In the genomic region with DNA sequence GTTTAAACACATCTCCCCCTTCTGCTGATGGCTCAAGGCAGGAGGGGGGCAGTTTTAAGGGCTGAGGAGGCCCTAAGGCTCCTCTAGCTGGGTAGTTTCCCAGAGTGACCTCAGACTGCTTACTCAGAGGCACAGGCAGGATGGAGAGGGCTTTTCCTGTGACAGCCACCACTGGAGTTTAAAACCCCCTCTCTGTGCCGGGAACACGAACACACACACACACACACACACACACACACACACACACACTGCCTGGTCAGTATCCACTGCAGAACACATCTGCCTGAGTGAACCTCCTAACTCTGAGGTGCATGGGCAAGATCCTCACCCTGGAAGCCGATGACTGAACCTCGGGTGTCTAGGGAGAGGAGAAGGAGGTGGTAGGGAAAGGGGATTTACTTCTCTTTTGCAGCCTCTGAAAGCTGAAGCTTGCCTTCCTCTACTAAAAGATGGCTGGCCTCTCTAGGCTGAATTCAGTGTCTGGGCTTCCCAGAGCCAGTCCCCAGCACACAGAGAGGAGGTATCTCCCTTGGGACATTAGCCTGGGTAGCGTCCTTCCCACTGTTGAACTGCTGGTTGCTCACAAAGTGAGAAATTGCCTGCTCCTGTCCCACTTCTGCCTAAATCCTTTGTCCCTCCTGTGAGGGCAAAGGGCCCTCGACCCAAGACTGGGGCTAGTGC, we compare ENCODE assay signal across 8 mouse cellular contexts.
DNase-seq lines count a peak whose midpoint lies in the region; ATAC-seq and TF ChIP-seq lines count a peak whose summit lies in the region.
"Had no signal": no experiment of that assay in that cellular context is flagged by ENCODE, and none has a peak within 500 bp of the region (broad histone marks: within the 10 kb centered on the region; RNA-seq: fewer than 3 reads in every experiment).

No protein-coding gene starts in this region.

- no peak for TF ChIP-seq CTCF in hindbrain, postnatal 0 days (IDR thresholded peaks at IDR 0.05; ENCODE audit: low read depth)

- no peak for ATAC-seq in lung, embryonic 15.5 days (ENCODE audit: borderline replicate concordance, extremely low read depth, low FRiP score, low TSS enrichment)
- no peak for ATAC-seq in embryonic facial prominence, embryonic 12.5 days (ENCODE audit: insufficient number of reproducible peaks, insufficient read depth, low FRiP score, low TSS enrichment)
- peak; percentile 47 for ATAC-seq in hindbrain, postnatal 0 days
- ATAC-seq in neural tube, embryonic 15.5 days (ENCODE audit: low FRiP score): peak; percentile 42; the same call in 1 of the 2 replicates
- no peak for ATAC-seq in CD4-positive, CD25-positive, alpha-beta regulatory T cell, adult 4 months

- H3K27me3 ChIP-seq in lung, embryonic 15.5 days: peaks cover 45% of the 10 kb centered on the region
- peaks cover 40% of the 10 kb centered on the region for H3K27me3 ChIP-seq in embryonic facial prominence, embryonic 12.5 days
- H3K27me3 ChIP-seq in hindbrain, postnatal 0 days (ENCODE audit: insufficient read depth, low read length): no peaks in the 10 kb centered on the region
- peaks cover 11% of the 10 kb centered on the region; the same call in 1 of the 2 replicates for H3K27me3 ChIP-seq in neural tube, embryonic 15.5 days (replicated peaks)

- H3K9me3 ChIP-seq in lung, embryonic 15.5 days: no peaks in the 10 kb centered on the region
- no peaks in the 10 kb centered on the region for H3K9me3 ChIP-seq in embryonic facial prominence, embryonic 12.5 days
- H3K9me3 ChIP-seq in hindbrain, postnatal 0 days (ENCODE audit: low read length): no peaks in the 10 kb centered on the region
- H3K9me3 ChIP-seq in neural tube, embryonic 15.5 days (replicated peaks): no peaks in the 10 kb centered on the region

- no peak overlapping the region for H3K9ac ChIP-seq in lung, embryonic 15.5 days
- no peak overlapping the region for H3K9ac ChIP-seq in embryonic facial prominence, embryonic 12.5 days
- H3K9ac ChIP-seq in hindbrain, postnatal 0 days (replicated peaks; ENCODE audit: low read length): peak overlapping the region; percentile 82
- peak overlapping the region; percentile 69 for H3K9ac ChIP-seq in neural tube, embryonic 15.5 days (replicated peaks)

- WGBS in lung, embryonic 15.5 days: 33% methylated on average over 6 of the region's 6 CpGs
- 38% methylated on average over 6 of the region's 6 CpGs for WGBS in embryonic facial prominence, embryonic 12.5 days
- 17% methylated on average over 6 of the region's 6 CpGs for WGBS in hindbrain, postnatal 0 days
- WGBS in neural tube, embryonic 15.5 days: 27% methylated on average over 6 of the region's 6 CpGs

- H3K4me3 ChIP-seq in lung, embryonic 15.5 days: peak overlapping the region; percentile 32
- H3K4me3 ChIP-seq in embryonic facial prominence, embryonic 12.5 days: peak overlapping the region; percentile 33
- H3K4me3 ChIP-seq in hindbrain, postnatal 0 days (ENCODE audit: low read length): peak overlapping the region; percentile 53
- H3K4me3 ChIP-seq in neural tube, embryonic 15.5 days (replicated peaks): peak overlapping the region; percentile 53

- no peak for DNase-seq in lung, postnatal 4 days
- peak; percentile 26 for DNase-seq in hindbrain, postnatal 0 days (ENCODE audit: low spot score)
- no peak for DNase-seq in yolk sac, embryonic 10.5 days (ENCODE audit: low spot score)
- DNase-seq: adrenal gland, adult 8-10 months had no signal

- H3K4me1 ChIP-seq in lung, embryonic 15.5 days: peaks cover 10% of the 10 kb centered on the region; the same call in 1 of the 2 replicates
- peaks cover 9% of the 10 kb centered on the region; the same call in 1 of the 2 replicates for H3K4me1 ChIP-seq in embryonic facial prominence, embryonic 12.5 days
- H3K4me1 ChIP-seq in hindbrain, postnatal 0 days (ENCODE audit: insufficient read depth, low read length): peaks cover 4% of the 10 kb centered on the region; the same call in 1 of the 2 replicates
- peaks cover 19% of the 10 kb centered on the region for H3K4me1 ChIP-seq in neural tube, embryonic 15.5 days

- peak overlapping the region; percentile 57 for H3K4me2 ChIP-seq in lung, embryonic 15.5 days
- H3K4me2 ChIP-seq in embryonic facial prominence, embryonic 12.5 days (replicated peaks): peak overlapping the region; percentile 59
- peak overlapping the region; percentile 83 for H3K4me2 ChIP-seq in hindbrain, postnatal 0 days (ENCODE audit: low read depth, low read length)
- peak overlapping the region; percentile 87 for H3K4me2 ChIP-seq in neural tube, embryonic 15.5 days

- no peak overlapping the region for H3K27ac ChIP-seq in lung, embryonic 15.5 days
- H3K27ac ChIP-seq in embryonic facial prominence, embryonic 12.5 days: no peak overlapping the region
- H3K27ac ChIP-seq in hindbrain, postnatal 0 days: peak overlapping the region; percentile 87
- peak overlapping the region; percentile 77 for H3K27ac ChIP-seq in neural tube, embryonic 15.5 days (replicated peaks)

- no peaks in the 10 kb centered on the region for H3K36me3 ChIP-seq in lung, embryonic 15.5 days
- no peaks in the 10 kb centered on the region for H3K36me3 ChIP-seq in embryonic facial prominence, embryonic 12.5 days
- no peaks in the 10 kb centered on the region for H3K36me3 ChIP-seq in hindbrain, postnatal 0 days (ENCODE audit: insufficient read depth, low read length)
- H3K36me3 ChIP-seq in neural tube, embryonic 15.5 days: peaks cover 3% of the 10 kb centered on the region; the same call in 1 of the 2 replicates

Comparison
In these comparisons a context has a peak if more than half of its experiments do, and no peak if none do; other contexts are left out.
1. ATAC-seq: peak in hindbrain, postnatal 0 days (single experiment) and neural tube, embryonic 15.5 days (single experiment); none in lung, embryonic 15.5 days (single experiment), embryonic facial prominence, embryonic 12.5 days (single experiment) and CD4-positive, CD25-positive, alpha-beta regulatory T cell, adult 4 months (single experiment).
2. H3K27ac ChIP-seq: peak in hindbrain, postnatal 0 days (single experiment) and neural tube, embryonic 15.5 days (single experiment); none in lung, embryonic 15.5 days (single experiment) and embryonic facial prominence, embryonic 12.5 days (single experiment).
3. H3K9ac ChIP-seq: peak in hindbrain, postnatal 0 days (single experiment) and neural tube, embryonic 15.5 days (single experiment); none in lung, embryonic 15.5 days (single experiment) and embryonic facial prominence, embryonic 12.5 days (single experiment).
4. Peak in every context shown above with its lines, with median percentiles within 50 percentile points of each other: H3K4me2 ChIP-seq and H3K4me3 ChIP-seq.